Mouse (Mus musculus) E14TG2a.4 (cell line): ENCODE data around the gene Rai14.

ENCODE experiments used
- CTCF ChIP-seq: conservative IDR thresholded peaks from 2 replicates; pipeline ENCODE4 v1.5.1; 2014; ENCODE audit warnings: low read length
- NANOG ChIP-seq: IDR thresholded peaks from 2 replicates; pipeline ENCODE4 v1.6.1; 2014; ENCODE audit warnings: borderline replicate concordance, low read length, mixed read lengths
- POU5F1 ChIP-seq: IDR thresholded peaks from 2 replicates; pipeline ENCODE4 v1.6.1; 2014; ENCODE audit warnings: low read length, borderline replicate concordance

GRCm38 (mm10) chr15:10534591-10534990 is 179.8 kb downstream of the Rai14 start:
- TF ChIP-seq CTCF: no peak
- TF ChIP-seq POU5F1: no peak
- TF ChIP-seq NANOG: no peak
